Mouse (Mus musculus): ENCODE measurements around the gene Cpt1c.

The Cpt1c gene

GRCm38 (mm10) chr7:44918219-44918618 is 56.4 kb downstream of the Cpt1c start:
- no peak for DNase-seq (ENCODE audit: low spot score)

- DNase-seq (ENCODE audit: low spot score): no peak
These were observed 57.8 kb downstream of the Cpt1c start for GRCm38 (mm10) chr7:44916881-44917280.

- DNase-seq (ENCODE audit: low spot score): no peak
These were observed 58.5 kb downstream of the Cpt1c start for GRCm38 (mm10) chr7:44916191-44916590.

- no peak for DNase-seq (ENCODE audit: low spot score)
These were observed 59.3 kb downstream of the Cpt1c start for GRCm38 (mm10) chr7:44915314-44915713.

GRCm38 (mm10) chr7:44914396-44914795 is 60.3 kb downstream of the Cpt1c start:
- no peak for DNase-seq (ENCODE audit: low spot score)
